Mouse (Mus musculus) adipocyte (in vitro differentiated cells): Measurements from ENCODE around the gene Rps6kc1.

Experiments used
- DNase-seq: peaks from one replicate; pipeline ENCODE4 v3.0.0-alpha.2; 2016; ENCODE audit warnings: low spot score

The Rps6kc1 gene

DNA sequence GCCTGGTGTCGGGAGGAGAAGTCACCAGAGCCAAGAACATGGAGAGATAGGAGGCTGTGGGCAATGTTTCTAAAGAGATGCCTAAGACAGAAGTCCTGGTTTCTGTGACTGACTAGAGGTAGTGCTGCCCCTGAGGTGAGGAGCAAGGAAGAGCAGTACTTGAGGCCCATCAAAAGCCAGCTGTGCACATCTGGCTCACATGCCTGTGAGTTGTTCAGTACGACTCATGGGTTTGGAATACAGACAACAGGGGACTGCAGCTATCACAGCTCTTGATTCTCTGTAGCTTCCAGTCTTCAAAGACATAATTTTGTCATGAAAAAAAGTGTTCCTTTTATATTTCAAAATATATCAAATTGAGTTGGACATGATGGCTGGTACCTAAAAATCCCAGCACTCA, 10.5 kb downstream of the Rps6kc1 start:
- no peak for DNase-seq

DNA sequence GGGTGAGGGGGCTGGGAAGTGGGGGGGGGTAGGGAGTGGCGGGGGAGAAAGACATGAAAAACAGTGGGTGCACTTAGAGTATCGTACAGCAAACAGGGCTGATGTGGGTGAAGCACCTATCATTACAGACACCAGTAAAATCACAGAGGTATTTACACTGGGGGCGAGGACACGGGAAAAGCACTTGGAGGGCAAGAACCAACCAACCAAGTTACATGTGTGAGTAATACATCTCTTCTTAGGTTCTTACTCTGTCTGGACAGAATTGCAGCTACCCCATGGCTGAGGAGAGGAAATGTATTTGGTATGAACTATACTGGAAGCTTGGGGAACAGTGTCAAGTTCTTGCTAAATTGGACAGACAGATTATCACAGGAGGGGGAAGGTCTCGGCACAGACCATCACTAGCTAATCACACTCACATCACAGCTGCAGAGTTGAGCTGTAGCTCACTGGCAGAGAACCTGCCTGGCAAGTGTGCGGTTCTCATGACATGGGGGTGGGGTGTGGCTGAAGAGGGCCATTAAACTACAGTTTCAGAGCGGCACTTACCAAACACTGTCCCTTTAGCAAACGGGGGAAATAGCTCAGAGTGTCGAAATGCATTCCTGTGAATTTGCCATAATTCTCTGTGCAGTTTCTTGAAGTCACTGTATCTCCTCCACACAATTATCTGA, 12.5 kb downstream of the Rps6kc1 start:
- peak; percentile 14 for DNase-seq

DNA sequence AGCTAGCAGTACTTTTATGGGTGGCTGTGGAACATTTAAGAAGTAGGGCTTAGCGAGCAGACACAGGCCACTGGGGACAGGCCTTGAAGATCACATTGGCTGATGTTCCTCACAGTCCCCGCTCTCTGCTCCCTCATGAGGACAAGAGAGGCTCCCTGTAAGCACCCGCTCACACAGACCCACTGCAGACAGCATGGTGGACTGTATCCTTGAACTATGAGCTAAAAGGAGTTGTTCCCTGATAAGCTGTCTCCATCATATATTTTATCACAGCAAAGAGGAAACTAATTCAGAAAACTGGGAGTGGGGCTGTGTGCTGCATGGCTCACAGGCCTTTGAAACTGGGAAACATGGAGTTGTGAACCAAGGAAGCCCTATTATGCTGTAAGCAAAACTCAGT, 13.4 kb downstream of the Rps6kc1 start:
- no peak for DNase-seq

DNA sequence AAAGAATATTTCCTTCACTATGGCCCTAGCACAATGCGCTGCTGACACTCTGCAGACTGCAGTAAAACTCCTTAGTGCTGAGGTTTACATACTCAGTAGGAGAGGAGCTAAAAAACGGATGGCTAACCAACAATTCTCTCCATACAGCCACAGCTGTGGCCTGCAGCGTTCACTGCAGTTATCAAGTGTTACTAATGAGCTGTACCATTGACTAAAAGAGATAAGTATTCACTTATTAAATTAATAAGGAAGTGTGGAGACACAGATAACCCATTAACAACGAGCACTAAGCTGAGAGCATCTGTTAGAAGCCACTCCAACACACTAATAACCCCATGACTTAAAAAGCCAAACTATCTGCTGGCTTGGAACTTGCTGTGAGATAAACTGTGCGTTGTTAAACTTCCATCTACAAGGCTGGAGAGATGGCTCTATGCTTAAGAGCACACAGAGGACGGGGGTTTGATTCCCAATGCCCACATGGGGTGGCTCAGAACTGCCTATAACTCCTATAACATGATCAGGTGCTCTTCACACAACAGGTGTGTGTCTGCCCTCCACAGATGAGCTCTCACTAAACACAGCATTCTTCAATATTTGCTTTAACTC, 17.9 kb downstream of the Rps6kc1 start:
- DNase-seq: no peak

DNA sequence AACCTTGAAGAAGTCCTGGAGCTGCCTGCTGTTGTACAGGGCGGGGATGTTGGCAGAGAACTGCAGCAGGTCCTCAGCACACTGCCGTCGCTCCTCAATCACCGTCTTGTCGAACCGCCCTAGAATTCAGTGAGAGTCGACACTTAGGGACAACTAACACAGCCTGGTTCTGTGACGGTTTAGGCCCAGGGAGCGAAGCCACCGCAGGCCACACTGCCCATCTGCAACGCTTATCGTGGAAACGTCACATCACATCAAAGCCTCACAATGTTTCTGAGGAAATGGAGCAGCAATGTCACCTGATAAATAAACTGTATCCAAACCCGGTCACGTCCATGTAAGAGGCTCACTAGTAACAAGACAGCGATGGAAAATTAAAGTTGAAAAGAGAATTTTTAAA, 22.9 kb downstream of the Rps6kc1 start:
- DNase-seq: no peak

DNA sequence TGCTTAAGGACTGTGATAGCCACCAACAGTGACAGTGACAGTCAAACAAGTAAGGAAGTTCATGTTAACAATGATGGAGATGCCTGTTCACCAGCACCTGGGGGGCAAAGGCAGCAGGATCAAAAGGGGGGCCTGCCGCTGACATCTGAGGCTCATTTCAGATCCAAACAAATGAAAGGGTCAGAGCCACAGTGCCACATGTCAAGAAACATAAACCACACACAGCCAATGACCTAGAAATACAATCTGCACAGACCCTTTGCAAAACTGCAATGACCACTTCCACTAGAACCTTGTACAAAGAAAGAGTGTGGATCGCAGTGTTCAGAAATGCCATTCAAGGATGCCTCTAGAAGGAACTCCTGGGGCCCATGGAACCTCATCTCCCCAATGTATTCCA, 23.5 kb downstream of the Rps6kc1 start:
- DNase-seq: no peak

DNA sequence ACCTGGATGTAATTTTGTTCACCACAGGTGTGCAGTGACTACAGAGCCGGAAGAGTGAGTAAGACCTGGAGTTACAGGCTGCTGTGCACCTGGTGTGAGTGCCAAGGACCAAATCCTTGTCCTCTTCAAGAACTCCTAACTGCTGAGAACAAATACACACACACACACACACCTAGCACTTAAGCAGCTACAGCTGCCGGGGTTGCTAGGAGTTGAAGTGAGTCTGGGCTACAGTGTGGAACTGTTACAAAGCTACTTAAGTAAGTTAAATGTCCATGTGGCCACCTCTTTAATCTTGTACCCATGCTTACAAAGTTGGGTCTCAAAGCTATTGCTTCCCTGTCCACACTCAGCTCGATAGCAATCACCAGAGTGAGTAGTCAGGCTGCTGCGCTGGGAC, 25.6 kb downstream of the Rps6kc1 start:
- no peak for DNase-seq

DNA sequence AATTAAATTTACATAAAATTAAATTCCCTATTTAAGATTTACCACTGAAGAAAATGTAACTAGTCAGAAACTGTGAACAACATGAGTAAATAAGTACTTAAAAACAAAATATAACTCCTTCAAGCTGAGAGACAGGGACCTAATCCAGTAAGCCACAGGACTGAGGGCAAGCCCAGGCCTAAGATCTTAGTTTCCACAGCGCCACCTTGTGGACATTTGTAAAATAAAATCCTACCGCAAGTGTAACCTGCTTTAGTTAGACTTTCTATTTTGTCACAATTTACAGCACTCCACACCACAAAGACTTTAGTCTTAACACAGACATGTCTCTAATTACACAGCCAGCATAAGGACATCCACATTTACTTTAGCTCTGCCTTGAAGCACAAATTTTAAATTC, 30.1 kb downstream of the Rps6kc1 start:
- peak; percentile 86 for DNase-seq

DNA sequence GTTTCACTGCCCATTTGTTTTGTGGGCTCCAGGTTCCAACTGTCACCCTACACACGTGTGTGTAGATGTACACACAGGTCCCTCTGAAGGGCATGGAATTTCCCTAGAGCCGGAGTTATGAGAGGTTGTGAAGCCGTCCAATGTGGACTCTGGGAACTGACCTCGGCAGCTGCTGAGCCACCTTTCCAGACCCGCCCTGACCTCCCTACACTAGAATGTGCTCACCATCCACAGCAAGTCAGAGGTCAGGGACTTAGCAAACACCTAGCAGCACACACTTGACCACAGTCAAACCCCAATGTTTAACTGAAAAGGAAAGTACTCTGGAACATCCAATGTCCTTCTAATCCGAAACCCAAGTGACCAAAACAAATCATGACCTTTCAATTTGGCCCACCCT, 30.9 kb downstream of the Rps6kc1 start:
- DNase-seq: no peak

DNA sequence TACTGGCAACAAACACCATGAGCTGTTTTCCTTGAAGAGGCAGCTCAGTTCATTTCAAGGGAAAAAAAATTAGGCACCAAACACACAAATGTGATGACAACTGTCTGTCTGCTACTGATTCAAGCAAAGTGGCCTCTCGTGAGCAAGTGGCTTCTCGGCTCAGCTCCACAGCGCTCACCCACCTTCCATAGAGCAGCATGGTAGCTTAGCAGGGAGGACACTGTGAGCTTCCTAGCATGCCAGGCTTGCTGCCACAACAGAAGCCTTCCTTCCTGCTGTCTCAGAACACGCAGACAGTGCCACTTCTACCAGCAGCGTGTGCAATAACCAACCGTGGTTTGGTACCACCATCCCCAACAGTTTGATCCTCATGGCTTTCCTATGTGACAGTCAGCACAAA, 35.8 kb downstream of the Rps6kc1 start:
- DNase-seq: no peak

DNA sequence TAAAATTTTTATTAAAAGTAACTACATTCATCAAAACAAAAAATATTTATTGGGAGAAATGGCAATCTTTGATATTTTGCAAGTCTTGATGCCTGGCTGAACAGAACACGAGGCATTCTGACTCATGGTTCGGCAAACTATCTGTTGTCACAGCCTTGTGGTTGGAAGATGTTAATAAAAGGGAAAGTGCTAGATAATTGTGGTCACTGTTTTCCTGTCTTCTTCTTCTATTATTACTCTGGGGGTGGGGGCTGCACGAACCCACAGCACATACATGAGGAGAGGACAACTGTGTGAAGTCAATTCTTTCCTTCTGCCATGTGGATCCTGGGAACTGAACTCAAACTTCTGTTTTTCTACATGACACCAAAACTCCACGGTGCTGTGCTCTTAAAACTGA, 36.5 kb downstream of the Rps6kc1 start:
- no peak for DNase-seq

DNA sequence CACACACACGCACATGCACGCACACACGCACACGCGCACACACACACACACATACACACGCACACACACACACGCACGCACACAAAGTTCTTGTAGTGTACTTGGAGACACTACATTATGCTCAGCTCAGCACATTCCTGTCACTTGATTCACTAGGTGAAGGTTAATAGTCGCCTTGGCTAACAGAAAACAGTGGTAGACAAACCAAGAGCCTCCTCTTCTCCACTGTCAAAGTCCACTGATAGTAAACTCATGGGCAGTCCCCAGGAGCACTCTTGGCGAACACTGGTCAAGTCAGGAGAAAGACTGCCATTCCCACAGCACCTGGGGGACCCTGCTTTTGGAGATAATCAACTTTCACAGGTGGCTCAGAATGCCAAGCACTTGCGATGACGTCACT, 40.5 kb downstream of the Rps6kc1 start:
- DNase-seq: no peak

DNA sequence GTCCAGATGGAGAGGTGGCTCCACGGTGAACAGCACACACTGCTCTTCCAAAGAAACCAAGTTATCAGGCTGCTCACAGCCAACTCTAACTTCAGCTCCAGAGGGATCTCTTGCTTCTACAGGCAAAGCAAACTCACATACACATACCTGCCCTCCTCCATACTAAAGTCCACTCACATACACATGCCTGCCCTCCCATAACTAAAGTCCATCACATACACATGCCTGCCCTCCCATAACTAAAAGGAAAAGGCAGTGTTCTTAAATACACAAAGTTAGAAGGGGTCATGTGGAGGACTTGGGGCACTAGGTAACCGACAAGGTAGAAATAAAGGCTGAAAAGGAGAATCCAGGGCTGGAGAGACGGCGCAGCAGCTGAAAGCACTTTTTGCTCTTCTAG, 41.6 kb downstream of the Rps6kc1 start:
- no peak for DNase-seq

DNA sequence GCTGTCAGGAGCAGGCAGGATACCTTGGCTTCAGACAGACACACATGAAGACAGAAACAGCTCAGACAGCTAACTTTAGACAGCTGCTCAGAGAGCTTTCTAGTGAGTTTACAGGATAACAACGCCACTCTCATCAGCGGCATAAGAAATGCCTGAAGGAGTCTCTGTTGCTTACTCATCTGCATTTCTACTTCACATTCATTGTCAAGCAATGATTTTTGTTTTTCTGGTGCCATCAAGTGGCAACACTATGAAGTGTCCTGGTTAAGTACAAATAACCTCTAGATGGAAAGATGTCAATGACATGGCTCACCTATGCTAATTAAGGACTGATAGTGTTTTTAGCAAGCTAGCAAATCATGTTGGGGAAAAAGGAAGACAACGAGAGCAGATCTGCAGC, 42.8 kb downstream of the Rps6kc1 start:
- peak; percentile 31 for DNase-seq

DNA sequence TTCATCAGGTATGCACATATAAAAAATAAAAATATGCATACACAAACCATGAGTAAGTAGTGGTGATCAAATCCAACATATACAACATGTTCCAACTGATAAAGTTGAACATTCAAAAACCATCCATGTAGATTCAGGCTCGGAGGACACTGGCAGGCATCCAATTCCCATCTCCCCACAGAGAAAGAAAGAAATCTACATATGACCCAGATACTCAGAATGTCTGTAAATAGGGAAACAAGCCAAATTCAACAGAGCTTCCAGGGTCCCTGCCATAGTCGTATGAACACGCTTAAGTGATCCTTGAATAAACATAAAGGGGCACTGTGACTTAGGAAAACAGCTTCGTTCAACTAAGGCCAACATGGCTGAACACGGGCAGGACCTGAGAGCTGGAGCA, 49.9 kb downstream of the Rps6kc1 start:
- no peak for DNase-seq

DNA sequence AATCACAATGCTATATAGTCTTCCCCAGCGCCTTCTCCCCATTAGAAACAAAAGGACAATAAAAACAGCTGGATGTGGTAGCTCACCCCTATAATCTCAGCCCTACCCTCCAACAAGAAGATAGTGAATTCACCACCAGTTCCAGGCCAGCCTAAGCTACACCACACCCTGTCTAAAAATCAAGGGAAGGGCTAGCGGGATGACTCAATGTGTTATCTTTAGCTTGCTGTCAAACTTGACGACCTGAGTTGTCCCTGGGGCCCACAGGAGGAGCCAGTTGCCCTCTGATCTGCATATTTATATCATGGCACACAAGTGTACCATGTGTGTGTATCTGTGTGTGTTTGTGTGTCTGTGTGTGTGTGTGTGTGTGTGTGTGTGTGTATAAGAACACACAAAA, 57.1 kb downstream of the Rps6kc1 start:
- no peak for DNase-seq

DNA sequence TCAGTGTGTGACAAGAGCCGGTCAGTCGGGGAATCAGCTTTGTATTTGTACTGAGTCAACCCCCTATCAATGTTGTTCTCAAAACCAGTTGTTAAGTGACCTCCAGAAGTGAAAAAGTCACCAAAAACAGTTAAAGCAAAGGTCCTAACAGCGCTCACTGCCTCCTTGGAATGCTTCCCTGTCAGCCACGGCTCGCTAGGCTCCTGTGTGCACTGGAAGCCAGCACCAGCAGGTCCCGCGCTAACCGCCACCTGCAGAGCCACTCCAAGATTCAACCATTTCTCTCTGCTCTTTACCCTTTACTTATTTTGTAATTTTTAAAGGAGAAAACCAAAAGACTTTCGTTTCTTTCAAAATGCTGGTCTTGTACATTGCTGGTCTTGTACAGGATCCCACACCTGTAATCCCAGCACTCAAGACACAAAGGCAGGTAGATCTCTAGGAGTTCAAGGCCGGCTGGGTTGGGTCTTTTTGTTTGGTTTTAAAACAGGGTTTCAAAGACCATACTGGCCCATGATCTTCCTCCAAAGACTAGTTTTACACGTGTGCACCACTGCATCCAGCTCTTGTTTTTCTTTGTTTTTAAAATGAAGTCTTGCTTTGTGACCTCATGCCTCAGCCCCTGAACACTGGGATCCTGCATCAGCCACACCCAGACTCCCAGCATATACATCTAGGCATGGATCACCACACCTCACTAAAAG, 62.3 kb downstream of the Rps6kc1 start:
- no peak for DNase-seq

DNA sequence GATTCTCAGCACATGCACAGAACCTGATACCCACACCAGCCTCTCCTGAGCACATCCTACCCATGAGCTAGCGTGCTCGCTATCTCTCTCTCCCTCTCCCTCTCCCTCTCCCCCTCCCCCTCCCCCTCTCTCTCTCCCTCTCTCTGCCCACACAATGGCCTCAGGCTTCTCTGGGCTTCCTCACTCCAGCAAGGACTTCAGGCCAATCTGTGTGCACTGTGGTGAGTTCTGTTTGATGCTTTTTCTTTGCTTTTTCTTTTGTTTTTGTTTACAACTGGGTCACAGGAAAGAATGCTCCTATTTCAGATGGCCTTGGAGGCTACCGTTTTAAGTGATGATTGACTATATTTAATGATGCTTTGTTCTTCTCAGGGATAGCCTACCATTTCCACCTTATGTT, 62.9 kb downstream of the Rps6kc1 start:
- no peak for DNase-seq

DNA sequence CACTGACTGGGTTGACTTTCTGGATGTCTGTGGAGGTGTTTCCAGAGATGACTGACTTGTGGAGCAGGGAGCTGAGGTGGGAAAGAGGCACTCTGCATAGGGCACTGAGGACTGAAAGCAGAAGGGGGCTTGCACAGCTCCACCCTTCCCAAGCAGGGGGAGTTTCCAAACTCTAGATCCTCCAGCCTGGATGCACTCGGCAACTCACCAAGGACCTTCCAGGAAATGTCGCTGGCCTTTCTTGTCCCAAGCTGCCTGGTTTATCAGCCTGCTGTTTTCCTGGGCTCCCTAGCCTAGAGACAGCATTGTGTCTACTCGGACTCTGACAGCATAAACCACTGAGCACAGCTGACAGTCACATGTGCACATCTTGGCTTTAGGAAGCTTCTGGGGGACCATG, 64.6 kb downstream of the Rps6kc1 start:
- DNase-seq: no peak

DNA sequence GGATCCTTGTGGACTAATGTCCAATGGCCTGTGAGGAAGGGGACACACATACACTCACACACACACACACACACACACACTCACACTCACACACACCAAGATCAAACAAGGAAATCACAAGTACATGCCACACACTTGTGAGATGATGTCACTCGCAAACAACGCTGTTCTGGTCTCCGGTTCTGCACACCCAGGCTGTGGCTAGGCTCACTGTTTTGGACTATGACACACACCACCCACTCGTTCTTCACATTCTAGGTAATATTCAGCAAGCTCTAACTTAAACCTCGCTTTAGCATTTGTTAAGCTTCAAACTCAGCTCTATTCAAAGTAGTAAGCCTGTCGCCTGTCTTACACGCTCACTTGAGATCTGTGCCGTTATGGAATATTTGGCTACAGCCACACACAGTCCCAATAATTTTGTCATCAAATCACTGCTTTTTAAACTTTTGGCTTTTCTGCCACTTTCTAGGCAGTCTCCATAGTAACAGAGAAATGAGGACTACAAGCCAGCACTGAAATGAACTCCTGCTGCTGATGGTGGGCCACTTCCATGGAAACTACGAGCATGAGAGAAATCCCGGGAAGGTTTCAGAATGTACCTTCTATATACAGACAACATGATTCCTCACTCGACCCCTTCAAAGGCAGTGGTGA, 65.4 kb downstream of the Rps6kc1 start:
- DNase-seq: no peak

DNA sequence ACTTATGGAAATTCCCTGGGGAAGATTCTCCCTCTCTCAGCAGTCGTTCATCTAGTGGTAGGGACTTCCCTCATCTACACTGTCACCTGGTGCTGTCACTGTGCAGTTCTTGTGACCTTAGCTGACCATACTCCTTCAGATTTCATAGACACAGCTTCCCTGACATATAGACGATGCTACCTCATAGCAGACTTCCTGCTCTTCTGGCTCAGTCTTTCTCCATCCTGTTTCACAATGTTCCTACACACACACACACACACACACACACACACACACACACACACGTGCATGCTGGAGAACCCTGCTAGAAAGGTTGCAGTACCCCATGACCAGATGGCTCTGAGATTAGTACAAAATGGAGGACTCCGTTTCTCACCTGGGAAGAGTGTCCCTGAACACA, 66.2 kb downstream of the Rps6kc1 start:
- DNase-seq: no peak

DNA sequence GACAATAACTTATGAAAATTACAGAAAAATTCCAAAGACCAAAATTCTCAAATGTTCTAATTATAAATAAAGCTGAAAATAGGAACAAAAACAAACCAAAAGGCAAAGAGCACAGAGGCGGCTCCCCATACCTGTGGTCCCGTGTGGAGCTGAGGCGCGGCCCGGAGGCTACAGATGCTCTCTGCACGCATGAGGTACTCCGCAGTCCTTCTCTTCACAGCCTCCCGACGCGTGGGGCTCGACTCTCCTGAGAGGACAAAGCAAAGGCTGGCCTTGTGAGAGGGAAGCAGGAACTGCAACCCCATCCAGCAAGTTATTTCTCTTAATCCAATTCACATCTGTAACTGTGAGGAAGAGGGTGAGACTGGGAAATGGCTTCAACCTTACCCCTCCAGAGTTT, 67.2 kb downstream of the Rps6kc1 start:
- DNase-seq: no peak

DNA sequence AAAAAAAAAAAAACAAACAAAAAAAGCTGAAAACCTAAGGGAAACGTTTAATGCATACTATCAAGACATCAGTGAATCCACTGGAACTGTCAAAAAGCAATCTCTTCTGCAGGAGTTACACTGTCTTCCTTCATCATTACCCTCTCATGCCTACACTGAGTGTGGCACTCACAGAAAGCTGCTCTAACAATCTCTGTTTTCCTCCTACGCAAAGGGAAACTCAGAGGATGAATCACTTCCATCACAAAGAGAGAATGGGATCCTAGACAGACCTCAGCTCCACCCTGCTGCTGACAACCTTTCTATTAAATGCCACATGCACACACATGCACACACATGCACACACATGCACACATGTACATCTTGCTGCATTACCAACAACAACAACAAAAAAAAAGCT, 75.5 kb downstream of the Rps6kc1 start:
- no peak for DNase-seq
